Mouse (Mus musculus) G1E (cell line): ENCODE measurements around the gene Xdh.

ENCODE experiments used
- CTCF ChIP-seq: IDR thresholded peaks from 2 replicates; pipeline ENCODE4 v1.5.1; 2012; ENCODE audit warnings: low read depth, low read length, inconsistent platforms, mixed read lengths
- GATA1 ChIP-seq: IDR thresholded peaks from 2 replicates; pipeline ENCODE4 v1.6.1; 2012; ENCODE audit warnings: borderline replicate concordance, low read length, inconsistent platforms, mixed read lengths
- GATA2 ChIP-seq: IDR thresholded peaks from 2 replicates; pipeline ENCODE4 v1.6.1; 2012; ENCODE audit warnings: low read depth, low read length, inconsistent platforms, borderline replicate concordance

DNA sequence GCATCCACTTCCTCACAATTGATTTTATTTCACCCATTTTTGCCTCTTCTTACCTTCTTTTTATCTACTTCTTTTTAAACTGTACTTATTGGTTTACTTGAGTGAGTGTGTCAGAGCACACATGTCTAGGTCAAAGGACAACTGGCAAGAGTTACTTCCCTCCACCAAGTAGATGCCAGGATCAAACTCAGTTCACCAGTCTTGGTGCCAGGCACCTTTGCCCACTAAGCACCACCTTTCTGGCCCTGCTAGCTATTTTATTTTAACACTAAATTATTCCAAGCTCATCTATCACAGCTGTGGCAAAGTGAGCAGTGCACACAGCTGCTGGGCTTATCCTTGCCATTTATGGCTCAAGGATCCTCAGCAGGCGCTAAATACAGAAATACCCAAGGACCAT lies 46.9 kb downstream of the Xdh start:
- TF ChIP-seq CTCF (no peak), GATA2 (no peak), GATA1 (no peak)
